Mouse (Mus musculus): ENCODE measurements around the gene Commd3.

The Commd3 gene

GRCm38 (mm10) chr2:18672133-18672765 is at the start of gene Commd3:
Gene Commd3, plus strand, starts transcription at chr2:18672384.
- peak; percentile 98 for DNase-seq

GRCm38 (mm10) chr2:18623219-18623618 is 49.0 kb upstream of the Commd3 start:
- no peak for DNase-seq

- DNase-seq, result no peak
Observed at GRCm38 (mm10) chr2:18630547-18630946, 41.6 kb upstream of the Commd3 start.

- DNase-seq, result peak; percentile 80
Observed at GRCm38 (mm10) chr2:18635052-18635451, 37.1 kb upstream of the Commd3 start.

- DNase-seq, result no peak
Observed at GRCm38 (mm10) chr2:18648563-18648962, 23.6 kb upstream of the Commd3 start.

GRCm38 (mm10) chr2:18654821-18655220 is 17.4 kb upstream of the Commd3 start:
- peak; percentile 5 for DNase-seq

GRCm38 (mm10) chr2:18664003-18664402 is 8.2 kb upstream of the Commd3 start:
- DNase-seq, result no peak

GRCm38 (mm10) chr2:18671041-18671440 is 1.1 kb upstream of the Commd3 start:
- no peak for DNase-seq

- no peak for DNase-seq
Observed at GRCm38 (mm10) chr2:18672766-18673164, 581 bp downstream of the Commd3 start.

GRCm38 (mm10) chr2:18673766-18674165 is 1.6 kb downstream of the Commd3 start:
- no peak for DNase-seq

GRCm38 (mm10) chr2:18674193-18674902 is 2.2 kb downstream of the Commd3 start:
- no peak for DNase-seq

- DNase-seq, result no peak
Observed at GRCm38 (mm10) chr2:18675681-18676456, 3.7 kb downstream of the Commd3 start.

- DNase-seq, result peak; percentile 79
Observed at GRCm38 (mm10) chr2:18676457-18676935, 4.3 kb downstream of the Commd3 start.

- peak; percentile 84 for DNase-seq
Observed at GRCm38 (mm10) chr2:18676936-18677491, 4.8 kb downstream of the Commd3 start, which contains the start of gene Bmi1. Gene Bmi1, plus strand, starts transcription at chr2:18677018.

GRCm38 (mm10) chr2:18677631-18678471 is 5.7 kb downstream of the Commd3 start:
- peak; percentile 71 for DNase-seq

- no peak for DNase-seq
Observed at GRCm38 (mm10) chr2:18679701-18680100, 7.5 kb downstream of the Commd3 start.

GRCm38 (mm10) chr2:18680501-18680900 is 8.3 kb downstream of the Commd3 start:
- DNase-seq, result no peak

- peak; percentile 64 for DNase-seq
Observed at GRCm38 (mm10) chr2:18680961-18681360, 8.8 kb downstream of the Commd3 start.

- no peak for DNase-seq
Observed at GRCm38 (mm10) chr2:18684062-18684461, 11.9 kb downstream of the Commd3 start.

GRCm38 (mm10) chr2:18686386-18686785 is 14.2 kb downstream of the Commd3 start:
- DNase-seq, result no peak

GRCm38 (mm10) chr2:18686826-18687519 is 14.8 kb downstream of the Commd3 start:
- no peak for DNase-seq
